Mouse (Mus musculus) embryonic facial prominence, embryonic 12.5 days (tissue): ENCODE data around the gene Chl1. TPM values are rescaled to one million over a fixed set of nuclear protein-coding genes. Genes with fewer than 3 reads are reported as not detected.

Experiments used
- ATAC-seq: fragments of 200-750 bp; cut with Nextera tagmentation; 2 replicates; pipeline ENCODE4 v1.8.0; 2017; ENCODE audit not compliant: insufficient number of reproducible peaks, insufficient read depth, low FRiP score, low TSS enrichment
- H3K27ac ChIP-seq: fragments of 300-500 bp; sonication (generic); 2 replicates; pipeline ENCODE4 v1.5.1; 2016; ENCODE audit warnings: mild to moderate bottlenecking
- H3K27me3 ChIP-seq: fragments of 300-500 bp; sonication (generic); 2 replicates; pipeline ENCODE4 v1.6.1; 2016; ENCODE audit warnings: mild to moderate bottlenecking, moderate library complexity
- H3K36me3 ChIP-seq: fragments of 300-500 bp; sonication (generic); 2 replicates; pipeline ENCODE4 v1.6.1; 2016; ENCODE audit warnings: mild to moderate bottlenecking
- H3K4me1 ChIP-seq: fragments of 300-500 bp; sonication (generic); 2 replicates; pipeline ENCODE4 v1.6.1; 2016
- H3K4me2 ChIP-seq: fragments of 300-500 bp; sonication (generic); replicated peaks from 2 replicates; pipeline ENCODE4 v1.6.1; 2016; ENCODE audit warnings: mild to moderate bottlenecking, moderate library complexity
- H3K4me3 ChIP-seq: fragments of 300-500 bp; sonication (generic); 2 replicates; pipeline ENCODE4 v1.5.1; 2016; ENCODE audit warnings: mild to moderate bottlenecking
- H3K9ac ChIP-seq: fragments of 300-500 bp; sonication (generic); 2 replicates; pipeline ENCODE4 v1.6.1; 2016; ENCODE audit warnings: mild to moderate bottlenecking, moderate library complexity
- H3K9me3 ChIP-seq: fragments of 300-500 bp; sonication (generic); 2 replicates; pipeline ENCODE4 v1.6.1; 2016; ENCODE audit warnings: mild to moderate bottlenecking, moderate library complexity
- WGBS: fragments of 180-500 bp; shearing (Covaris S2); methylation state at CpG from one replicate; pipeline ENCODE4 v1.1.7; 2016; 5-methylcytosine and 5-hydroxymethylcytosine counted together
- polyA plus RNA-seq: library from polyadenylated mRNA; unstranded; fragments of >200 nt; fragmentation: Nextera tagmentation; extraction: Ambion mirVana; gene quantifications from 2 replicates; pipeline ENCODE4 v1.2.1, GENCODE M21; 2016

Chl1 gene
- polyA plus RNA-seq, 1 experiment from 2014 or later, result 1.1 TPM

- Histone ChIP-seq H3K9me3 (no peaks in the 10 kb centered on the region), H3K9ac (no peak overlapping the region), H3K4me3 (no peak overlapping the region), H3K4me1 (no peaks in the 10 kb centered on the region), H3K36me3 (no peaks in the 10 kb centered on the region), H3K27me3 (no peaks in the 10 kb centered on the region), H3K27ac (no peak overlapping the region), H3K4me2 (no peak overlapping the region)
- WGBS, result 56% methylated on average over 16 of the region's 16 CpGs
- ATAC-seq, result no peak
These were observed 238.9 kb downstream of the Chl1 start for GRCm38 (mm10) chr6:103749122-103749773.

GRCm38 (mm10) chr6:103753891-103754290 lies 243.5 kb downstream of the Chl1 start:
- Histone ChIP-seq H3K4me3 (no peak overlapping the region), H3K4me1 (no peaks in the 10 kb centered on the region), H3K27ac (no peak overlapping the region), H3K36me3 (no peaks in the 10 kb centered on the region), H3K4me2 (no peak overlapping the region), H3K27me3 (no peaks in the 10 kb centered on the region), H3K9me3 (no peaks in the 10 kb centered on the region), H3K9ac (no peak overlapping the region)
- ATAC-seq, result no peak
- 73% methylated on average over 4 of the region's 4 CpGs for WGBS

- H3K4me2 ChIP-seq, result no peak overlapping the region
- no peaks in the 10 kb centered on the region for H3K27me3 ChIP-seq
- no peak for ATAC-seq
- WGBS, result 69% methylated on average over 3 of the region's 3 CpGs
- no peaks in the 10 kb centered on the region for H3K36me3 ChIP-seq
- no peaks in the 10 kb centered on the region for H3K4me1 ChIP-seq
- H3K4me3 ChIP-seq, result no peak overlapping the region
- no peak overlapping the region for H3K9ac ChIP-seq
- H3K9me3 ChIP-seq, result no peaks in the 10 kb centered on the region
- H3K27ac ChIP-seq, result no peak overlapping the region
These were observed 256.4 kb downstream of the Chl1 start for GRCm38 (mm10) chr6:103766830-103767229.

GRCm38 (mm10) chr6:103781058-103781457 lies 270.7 kb downstream of the Chl1 start:
- Histone ChIP-seq H3K36me3 (no peaks in the 10 kb centered on the region), H3K4me2 (no peak overlapping the region), H3K4me1 (no peaks in the 10 kb centered on the region), H3K27me3 (no peaks in the 10 kb centered on the region), H3K9me3 (no peaks in the 10 kb centered on the region), H3K4me3 (no peak overlapping the region), H3K27ac (no peak overlapping the region), H3K9ac (no peak overlapping the region)
- ATAC-seq, result no peak
- WGBS, result 85% methylated on average over 5 of the region's 5 CpGs

- no peaks in the 10 kb centered on the region for H3K9me3 ChIP-seq
- H3K9ac ChIP-seq, result no peak overlapping the region
- ATAC-seq, result no peak
- no peak overlapping the region for H3K27ac ChIP-seq
- H3K4me2 ChIP-seq, result no peak overlapping the region
- WGBS, result 75% methylated on average over 2 of the region's 2 CpGs
- no peaks in the 10 kb centered on the region for H3K36me3 ChIP-seq
- H3K4me3 ChIP-seq, result no peak overlapping the region
- no peaks in the 10 kb centered on the region for H3K27me3 ChIP-seq
- no peaks in the 10 kb centered on the region for H3K4me1 ChIP-seq
These were observed 280.8 kb downstream of the Chl1 start for GRCm38 (mm10) chr6:103791077-103791632.

GRCm38 (mm10) chr6:103795241-103795640 lies 284.9 kb downstream of the Chl1 start:
- Histone ChIP-seq H3K9ac (no peak overlapping the region), H3K27me3 (no peaks in the 10 kb centered on the region), H3K4me3 (no peak overlapping the region), H3K27ac (no peak overlapping the region), H3K4me1 (no peaks in the 10 kb centered on the region), H3K4me2 (no peak overlapping the region), H3K9me3 (no peaks in the 10 kb centered on the region), H3K36me3 (no peaks in the 10 kb centered on the region)
- 84% methylated on average over 1 of the region's 1 CpGs for WGBS
- ATAC-seq, result no peak
